Mouse (Mus musculus): ENCODE results near the gene Eid2b. TPM values are rescaled to one million over a fixed set of nuclear protein-coding genes. Genes with fewer than 3 reads are reported as not detected.

The Eid2b gene
- polyA plus RNA-seq, 1 experiment, result 27.0 TPM

GRCm38 (mm10) chr7:28290638-28291590, 13.4 kb downstream of the Eid2b start, which contains the start of gene Selenov:
Selenov (minus strand) TSS chr7:28291186.
- no peak within 1 kb of the TSS for H3K27ac ChIP-seq (ENCODE audit: insufficient read depth, low read length)
- TF ChIP-seq CTCF (IDR thresholded peaks at IDR 0.05; ENCODE audit: extremely low read depth, insufficient read depth, low read length), result peak; percentile 15; the same call in 1 of the 2 replicates
- no peak for TF ChIP-seq POLR2A (IDR thresholded peaks at IDR 0.05; ENCODE audit: extremely low read depth, insufficient read depth, low read length)
- H3K4me1 ChIP-seq (ENCODE audit: control insufficient read depth, insufficient read depth, low read length), result no peaks in the 10 kb centered on the region
- H3K4me3 ChIP-seq (ENCODE audit: insufficient read depth, low read length), result 0 out of 2 replicates have a peak within 1 kb of the TSS, but pooled peaks have one; percentile 5

DNA sequence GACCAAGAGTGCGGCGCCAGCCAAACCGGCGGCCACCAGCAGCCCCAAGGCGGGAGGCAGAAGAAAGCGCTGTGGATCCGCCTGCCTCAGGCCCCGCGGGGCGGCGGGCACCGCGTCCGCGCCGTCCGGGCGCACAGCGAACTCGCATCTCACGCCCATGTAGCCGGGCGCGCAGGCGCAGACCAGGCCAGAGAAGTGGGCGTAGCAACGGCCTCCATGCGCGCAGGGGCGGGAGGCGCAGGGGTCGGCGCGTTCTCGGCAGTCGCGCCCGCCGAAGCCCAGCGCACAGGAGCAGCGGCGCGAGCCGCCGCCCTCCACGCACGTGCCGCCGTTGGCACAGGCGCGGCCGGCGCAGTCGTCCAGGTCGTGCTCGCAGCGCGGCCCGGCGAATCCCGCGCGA, 16.9 kb downstream of the Eid2b start:
- H3K27ac ChIP-seq (ENCODE audit: insufficient read depth, low read length), result no peak overlapping the region
- no peaks in the 10 kb centered on the region for H3K4me1 ChIP-seq (ENCODE audit: control insufficient read depth, insufficient read depth, low read length)
- H3K4me3 ChIP-seq (ENCODE audit: insufficient read depth, low read length), result peak overlapping the region; percentile 38
- TF ChIP-seq CTCF (IDR thresholded peaks at IDR 0.05; ENCODE audit: extremely low read depth, insufficient read depth, low read length) (no peak), POLR2A (IDR thresholded peaks at IDR 0.05; ENCODE audit: extremely low read depth, insufficient read depth, low read length) (no peak)

GRCm38 (mm10) chr7:28298837-28299625, 21.5 kb downstream of the Eid2b start:
- Histone ChIP-seq H3K27ac (ENCODE audit: insufficient read depth, low read length) (no peak overlapping the region), H3K4me1 (ENCODE audit: control insufficient read depth, insufficient read depth, low read length) (no peaks in the 10 kb centered on the region), H3K4me3 (ENCODE audit: insufficient read depth, low read length) (no peak overlapping the region)
- TF ChIP-seq CTCF (IDR thresholded peaks at IDR 0.05; ENCODE audit: extremely low read depth, insufficient read depth, low read length) (peak; percentile 58), POLR2A (IDR thresholded peaks at IDR 0.05; ENCODE audit: extremely low read depth, insufficient read depth, low read length) (no peak)

DNA sequence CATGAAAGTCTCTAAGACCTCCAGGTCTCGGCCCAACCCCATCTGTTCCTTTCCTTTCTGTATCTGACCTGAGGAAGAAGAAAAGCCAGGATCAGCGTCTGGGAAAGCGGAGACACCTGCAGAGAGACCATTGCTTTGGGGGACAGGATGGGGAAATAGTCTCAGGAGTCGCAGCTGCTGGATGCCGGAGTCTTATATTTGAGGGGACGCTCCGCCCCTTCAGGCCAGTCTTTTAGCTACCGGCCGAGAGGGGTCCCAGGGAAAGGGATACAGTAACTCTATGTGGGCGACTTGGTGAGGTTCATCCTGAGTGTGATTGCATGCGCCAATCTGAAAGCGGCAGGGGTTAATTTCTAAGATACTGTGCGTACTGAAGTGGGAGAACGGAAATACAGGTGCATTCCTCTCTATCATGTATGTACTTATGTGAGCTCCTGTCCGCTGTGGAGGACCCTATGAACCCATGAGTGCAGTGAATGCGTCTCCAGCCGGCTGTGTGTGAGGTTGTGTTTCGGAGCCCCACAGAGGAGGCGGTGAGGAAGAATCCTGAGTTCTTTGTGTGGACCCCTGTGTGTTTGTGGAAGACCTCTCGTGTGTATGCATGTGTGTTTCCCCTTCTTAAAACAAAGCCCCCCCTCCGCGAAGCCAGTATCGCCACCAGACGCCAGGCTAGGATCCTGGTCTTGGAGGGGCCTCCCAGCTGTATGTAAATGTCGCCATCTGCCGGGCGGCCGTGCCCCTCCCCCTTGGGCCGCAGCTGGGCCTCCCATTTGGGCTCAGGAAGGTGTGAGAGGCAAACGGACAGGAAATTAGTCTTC, 24.3 kb downstream of the Eid2b start, which contains the start of gene Dll3:
Gene Dll3, minus strand, starts transcription at position 623 of the 818 bp plus-strand sequence.
- no peak within 1 kb of the TSS for H3K27ac ChIP-seq (ENCODE audit: insufficient read depth, low read length)
- no peaks in the 10 kb centered on the region for H3K4me1 ChIP-seq (ENCODE audit: control insufficient read depth, insufficient read depth, low read length)
- no peak within 1 kb of the TSS for H3K4me3 ChIP-seq (ENCODE audit: insufficient read depth, low read length)
- TF ChIP-seq CTCF (IDR thresholded peaks at IDR 0.05; ENCODE audit: extremely low read depth, insufficient read depth, low read length) (peak; percentile 19; the same call in 1 of the 2 replicates), POLR2A (IDR thresholded peaks at IDR 0.05; ENCODE audit: extremely low read depth, insufficient read depth, low read length) (no peak)

DNA sequence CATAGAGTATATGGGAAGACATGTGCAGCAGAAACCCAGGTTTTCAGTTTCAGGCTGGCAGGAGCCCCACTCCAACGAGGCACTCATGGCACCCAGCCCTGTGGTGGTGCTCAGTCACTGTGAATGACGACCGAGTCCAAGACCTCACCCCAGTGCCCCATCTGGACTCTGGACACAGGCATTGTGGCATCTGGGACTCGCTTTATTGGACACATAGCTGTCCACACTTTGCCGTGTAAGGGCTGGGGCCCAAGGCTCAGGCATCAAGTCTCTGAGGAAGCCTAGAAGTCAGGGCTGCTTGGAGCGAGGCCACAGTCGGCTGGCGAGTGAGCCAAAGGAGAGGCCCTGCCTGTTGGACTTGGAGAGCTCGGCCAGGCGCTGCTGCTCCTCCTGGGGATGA, 28.1 kb downstream of the Eid2b start:
- Histone ChIP-seq H3K27ac (ENCODE audit: insufficient read depth, low read length) (no peak overlapping the region), H3K4me1 (ENCODE audit: control insufficient read depth, insufficient read depth, low read length) (no peaks in the 10 kb centered on the region), H3K4me3 (ENCODE audit: insufficient read depth, low read length) (no peak overlapping the region)
- TF ChIP-seq POLR2A (IDR thresholded peaks at IDR 0.05; ENCODE audit: extremely low read depth, insufficient read depth, low read length) (no peak), CTCF (IDR thresholded peaks at IDR 0.05; ENCODE audit: extremely low read depth, insufficient read depth, low read length) (no peak)

- Histone ChIP-seq H3K4me1 (ENCODE audit: control insufficient read depth, insufficient read depth, low read length) (0 out of 2 replicates have a peak, but pooled peaks cover 1% of the 10 kb centered on the region), H3K4me3 (ENCODE audit: insufficient read depth, low read length) (no peak overlapping the region), H3K27ac (ENCODE audit: insufficient read depth, low read length) (no peak overlapping the region)
- TF ChIP-seq CTCF (IDR thresholded peaks at IDR 0.05; ENCODE audit: extremely low read depth, insufficient read depth, low read length), result no peak
- no peak for TF ChIP-seq POLR2A (IDR thresholded peaks at IDR 0.05; ENCODE audit: extremely low read depth, insufficient read depth, low read length)
These were observed 28.7 kb downstream of the Eid2b start for GRCm38 (mm10) chr7:28306216-28306615.

GRCm38 (mm10) chr7:28309737-28310136, 32.2 kb downstream of the Eid2b start:
- no peak overlapping the region for H3K27ac ChIP-seq (ENCODE audit: insufficient read depth, low read length)
- H3K4me3 ChIP-seq (ENCODE audit: insufficient read depth, low read length), result no peak overlapping the region
- no peak for TF ChIP-seq POLR2A (IDR thresholded peaks at IDR 0.05; ENCODE audit: extremely low read depth, insufficient read depth, low read length)
- no peak for TF ChIP-seq CTCF (IDR thresholded peaks at IDR 0.05; ENCODE audit: extremely low read depth, insufficient read depth, low read length)
- 0 out of 2 replicates have a peak, but pooled peaks cover 1% of the 10 kb centered on the region for H3K4me1 ChIP-seq (ENCODE audit: control insufficient read depth, insufficient read depth, low read length)

- peak overlapping the region; percentile 58 for H3K4me3 ChIP-seq (ENCODE audit: insufficient read depth, low read length)
- 0 out of 2 replicates have a peak, but pooled peaks cover 1% of the 10 kb centered on the region for H3K4me1 ChIP-seq (ENCODE audit: control insufficient read depth, insufficient read depth, low read length)
- H3K27ac ChIP-seq (ENCODE audit: insufficient read depth, low read length), result no peak overlapping the region
- TF ChIP-seq CTCF (IDR thresholded peaks at IDR 0.05; ENCODE audit: extremely low read depth, insufficient read depth, low read length), result no peak
- TF ChIP-seq POLR2A (IDR thresholded peaks at IDR 0.05; ENCODE audit: extremely low read depth, insufficient read depth, low read length), result no peak
These were observed 33.8 kb downstream of the Eid2b start for GRCm38 (mm10) chr7:28311151-28311925.
